Mouse (Mus musculus) cerebellum, adult 2 months (tissue): Measurements from ENCODE around the gene Ntm.

Source experiments
- CTCF ChIP-seq: fragments of 200-500 bp; IDR thresholded peaks from 2 replicates; pipeline ENCODE4 v1.5.1; 2011; ENCODE audit warnings: low read depth, mild to moderate bottlenecking, control low read depth, low read length, moderate library complexity, borderline replicate concordance; ENCODE audit not compliant: insufficient read depth
- POLR2A ChIP-seq: fragments of 200-500 bp; IDR thresholded peaks from 2 replicates; pipeline ENCODE4 v1.6.1; 2011; ENCODE audit warnings: low read length, control low read depth, borderline replicate concordance; ENCODE audit not compliant: insufficient read depth

DNA sequence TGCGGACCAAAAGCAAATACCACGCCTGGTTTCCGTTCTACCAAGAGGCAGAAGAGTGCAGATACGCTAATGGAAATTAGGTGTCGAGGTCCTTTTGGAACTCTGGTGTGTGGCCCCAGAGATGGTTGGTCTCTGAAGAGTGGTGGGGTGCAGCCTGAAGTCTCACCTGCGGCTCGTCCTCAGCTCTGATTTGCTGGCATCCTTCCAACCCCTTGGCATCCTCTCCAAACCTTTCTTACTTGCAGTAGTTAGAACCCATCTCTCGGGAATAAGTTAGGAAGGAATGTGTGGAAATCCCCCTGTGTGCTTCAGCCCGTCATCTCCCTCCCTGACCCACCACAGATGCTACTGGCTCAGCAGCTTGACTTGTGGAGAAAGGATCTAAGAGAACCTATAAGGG, 367.6 kb downstream of the Ntm start:
- TF ChIP-seq POLR2A (no peak), CTCF (no peak)
